Mouse (Mus musculus) kidney, adult 2 months (tissue): Measurements from ENCODE around the gene Slc17a8.

ENCODE experiments used
- CTCF ChIP-seq: fragments of 200-500 bp; conservative IDR thresholded peaks from 2 replicates; pipeline ENCODE4 v1.5.1; 2011; ENCODE audit warnings: low read depth, mild to moderate bottlenecking, control low read depth, low read length, moderate library complexity, mixed read lengths; ENCODE audit not compliant: insufficient read depth, insufficient read length
- POLR2A ChIP-seq: fragments of 200-500 bp; IDR thresholded peaks from one replicate; pipeline ENCODE4 v1.6.1; 2011; ENCODE audit warnings: low read depth, low read length, control low read depth

DNA sequence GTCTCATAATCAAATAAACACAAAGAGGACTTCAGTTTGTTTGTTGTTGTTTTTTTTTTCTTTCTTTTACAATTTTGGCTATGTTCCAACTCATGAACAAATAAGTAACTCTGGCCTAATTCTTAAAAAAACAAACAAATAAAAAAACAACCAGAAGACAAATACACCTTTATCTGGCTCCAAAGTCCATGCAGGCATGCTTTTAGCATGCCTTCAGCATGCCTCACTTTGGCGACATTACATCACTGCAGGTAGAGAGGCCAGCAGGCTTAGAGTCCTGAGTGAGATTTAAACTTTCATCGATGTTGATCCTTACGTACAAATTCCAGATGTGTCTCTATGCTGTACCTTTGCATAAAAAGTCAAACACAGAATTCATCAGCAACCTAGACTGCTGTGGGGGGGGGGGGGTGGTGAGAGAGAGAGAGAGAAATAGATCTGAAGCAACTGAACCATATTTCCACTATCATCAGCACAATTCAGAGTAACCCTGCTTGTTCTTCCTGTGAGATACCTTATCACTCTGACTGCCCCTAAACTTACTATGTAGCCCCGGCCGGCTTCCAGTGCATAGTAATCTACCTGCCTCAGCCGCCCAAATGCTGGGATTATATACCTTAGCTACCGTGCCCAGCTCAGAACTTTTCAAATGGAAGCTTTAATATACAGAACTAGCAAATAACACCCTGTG is 12.8 kb upstream of the Slc17a8 start:
- TF ChIP-seq CTCF (no peak), POLR2A (no peak)
